Mouse (Mus musculus) ES-Bruce4 (cell line): Measurements from ENCODE around the gene Slco2b1. TPM values are rescaled to one million over a fixed set of nuclear protein-coding genes. Genes with fewer than 3 reads are reported as not detected.

Source experiments
- H3K27ac ChIP-seq: 2 replicates; pipeline ENCODE4 v1.5.1; 2012; ENCODE audit warnings: low read length, inconsistent platforms; ENCODE audit not compliant: insufficient read depth
- H3K27me3 ChIP-seq: 2 replicates; pipeline ENCODE4 v1.6.1; 2012; ENCODE audit warnings: mild to moderate bottlenecking, low read length, inconsistent platforms; ENCODE audit not compliant: control insufficient read depth, poor library complexity, insufficient read depth, severe bottlenecking
- H3K36me3 ChIP-seq: 2 replicates; pipeline ENCODE4 v1.6.1; 2012; ENCODE audit warnings: inconsistent platforms, mild to moderate bottlenecking, low read length, moderate library complexity; ENCODE audit not compliant: control insufficient read depth, poor library complexity, insufficient read depth, severe bottlenecking
- H3K4me1 ChIP-seq: one replicate; pipeline ENCODE4 v1.8.1; 2011; ENCODE audit warnings: low read length; ENCODE audit not compliant: control insufficient read depth, insufficient read depth
- H3K4me3 ChIP-seq: 2 replicates; pipeline ENCODE4 v1.5.1; 2011; ENCODE audit warnings: low read depth, mild to moderate bottlenecking, low read length
- H3K9ac ChIP-seq: 2 replicates; pipeline ENCODE4 v1.6.1; 2012; ENCODE audit warnings: low read depth, mild to moderate bottlenecking, inconsistent platforms; ENCODE audit not compliant: poor library complexity, severe bottlenecking
- H3K9me3 ChIP-seq: replicated peaks from 2 replicates; pipeline ENCODE4 v1.6.1; 2012; ENCODE audit warnings: mild to moderate bottlenecking, low read length, inconsistent platforms; ENCODE audit not compliant: control insufficient read depth, poor library complexity, insufficient read depth, severe bottlenecking
- CTCF ChIP-seq: IDR thresholded peaks from one replicate; pipeline ENCODE4 v1.8.1; 2011; ENCODE audit warnings: low read depth, low read length
- EP300 ChIP-seq: IDR thresholded peaks from 2 replicates; pipeline ENCODE4 v1.6.1; 2011; ENCODE audit warnings: low read depth, low read length; ENCODE audit not compliant: insufficient read depth
- POLR2A ChIP-seq: IDR thresholded peaks from one replicate; pipeline ENCODE4 v1.8.1; 2011; ENCODE audit warnings: low read length; ENCODE audit not compliant: insufficient read depth
- polyA plus RNA-seq: library from polyadenylated mRNA; stranded (reverse); fragments of >200 nt; gene quantifications from 2 replicates; pipeline ENCODE4 v1.2.4, GENCODE M21; 2011; ENCODE audit warnings: low read depth; ENCODE audit not compliant: missing spikeins, insufficient read depth, insufficient read length

Gene Slco2b1
- polyA plus RNA-seq, 1 experiment, result not detected

- Histone ChIP-seq H3K4me1 (no peaks in the 10 kb centered on the region), H3K27ac (no peak overlapping the region), H3K9ac (no peak overlapping the region), H3K9me3 (no peaks in the 10 kb centered on the region), H3K27me3 (no peaks in the 10 kb centered on the region), H3K36me3 (no peaks in the 10 kb centered on the region), H3K4me3 (no peak overlapping the region)
- TF ChIP-seq CTCF, result no peak
- TF ChIP-seq POLR2A, result no peak
- no peak for TF ChIP-seq EP300
Measured at GRCm38 (mm10) chr7:99641245-99641644, 69.9 kb downstream of the Slco2b1 start.

GRCm38 (mm10) chr7:99633966-99634665, 77.0 kb downstream of the Slco2b1 start:
- TF ChIP-seq CTCF (no peak), EP300 (no peak)
- no peaks in the 10 kb centered on the region; the same call in 1 of the 2 replicates for H3K27me3 ChIP-seq

GRCm38 (mm10) chr7:99632286-99632685, 78.9 kb downstream of the Slco2b1 start:
- Histone ChIP-seq H3K9ac (no peak overlapping the region), H3K9me3 (no peaks in the 10 kb centered on the region), H3K27ac (no peak overlapping the region), H3K4me1 (no peaks in the 10 kb centered on the region), H3K27me3 (peaks cover 1% of the 10 kb centered on the region; the same call in 1 of the 2 replicates), H3K4me3 (no peak overlapping the region), H3K36me3 (no peaks in the 10 kb centered on the region)
- TF ChIP-seq EP300 (no peak), CTCF (no peak), POLR2A (no peak)

More at GRCm38 (mm10) chr7:99633966-99634665, 77.0 kb downstream of the Slco2b1 start:
- H3K9me3 ChIP-seq, result no peaks in the 10 kb centered on the region
- H3K9ac ChIP-seq, result no peak overlapping the region
- H3K4me3 ChIP-seq, result no peak overlapping the region
- no peaks in the 10 kb centered on the region for H3K36me3 ChIP-seq
- H3K4me1 ChIP-seq, result no peaks in the 10 kb centered on the region
- H3K27ac ChIP-seq, result no peak overlapping the region

GRCm38 (mm10) chr7:99627366-99627765, 83.8 kb downstream of the Slco2b1 start:
- TF ChIP-seq POLR2A (no peak), EP300 (no peak), CTCF (no peak)
- H3K27me3 ChIP-seq, result peaks cover 9% of the 10 kb centered on the region
- peak overlapping the region; percentile 61; the same call in 1 of the 2 replicates for H3K4me3 ChIP-seq

GRCm38 (mm10) chr7:99626376-99627270, 84.5 kb downstream of the Slco2b1 start, which contains the start of gene Tpbgl:
Gene Tpbgl (minus strand): TSS chr7:99627103.
- Histone ChIP-seq H3K4me1 (no peaks in the 10 kb centered on the region), H3K9ac (peak within 1 kb of the TSS; percentile 13)
- no peak for TF ChIP-seq CTCF
- no peak for TF ChIP-seq POLR2A
- TF ChIP-seq EP300, result no peak

More at GRCm38 (mm10) chr7:99627366-99627765, 83.8 kb downstream of the Slco2b1 start:
- H3K27ac ChIP-seq, result no peak overlapping the region
- H3K4me1 ChIP-seq, result no peaks in the 10 kb centered on the region
- no peak overlapping the region for H3K9ac ChIP-seq
- no peaks in the 10 kb centered on the region for H3K9me3 ChIP-seq
- no peaks in the 10 kb centered on the region for H3K36me3 ChIP-seq

More at GRCm38 (mm10) chr7:99626376-99627270, 84.5 kb downstream of the Slco2b1 start, which contains the start of gene Tpbgl:
- H3K36me3 ChIP-seq, result no peaks in the 10 kb centered on the region
- peaks cover 9% of the 10 kb centered on the region for H3K27me3 ChIP-seq
- peak within 1 kb of the TSS; percentile 61 for H3K4me3 ChIP-seq
- H3K27ac ChIP-seq, result no peak within 1 kb of the TSS
- H3K9me3 ChIP-seq, result no peaks in the 10 kb centered on the region
